Comparison of ENCODE assay signal across 8 mouse cellular contexts in the genomic region with DNA sequence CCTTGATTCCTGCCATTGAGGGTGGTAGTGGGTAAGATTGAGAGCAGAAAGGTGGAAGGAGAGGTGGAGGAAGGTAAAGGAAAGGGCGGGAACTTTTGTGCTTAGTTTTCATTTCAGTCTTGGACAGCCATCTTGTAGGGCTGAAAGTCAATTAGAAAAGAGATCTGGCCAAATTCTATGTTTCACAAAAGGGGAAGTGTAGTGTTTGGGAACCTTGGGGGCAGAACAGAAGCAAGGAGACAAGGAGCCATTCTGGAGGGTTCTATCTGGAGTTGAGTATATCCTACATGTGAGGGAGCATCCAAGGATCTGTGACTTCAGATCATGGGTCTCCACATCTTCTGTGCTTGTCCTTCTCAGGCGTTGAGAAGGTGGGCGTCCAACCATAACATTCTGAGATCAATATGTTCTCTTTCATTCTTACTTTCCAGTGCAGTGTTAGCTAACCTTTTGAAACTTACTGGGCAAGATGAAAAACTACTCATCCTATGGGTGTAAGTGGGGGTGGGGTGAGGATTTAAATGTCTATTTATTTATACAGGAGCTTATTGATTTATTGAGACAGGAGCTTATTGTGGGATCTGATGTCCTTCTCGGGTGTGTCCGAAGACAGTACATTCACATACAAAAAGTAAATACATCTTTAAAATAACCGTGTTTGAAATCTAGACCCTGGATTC. TPM values are rescaled to one million over a fixed set of nuclear protein-coding genes. Genes with fewer than 3 reads are reported as not detected.
A peak's percentile ranks its signal among the peaks of the same experiment; 100 is the strongest.
DNase-seq lines count a peak whose midpoint lies in the region; ATAC-seq and TF ChIP-seq lines count a peak whose summit lies in the region.

No protein-coding gene starts in this region.

- peak overlapping the region; percentile 86 for H3K9ac ChIP-seq in kidney, postnatal 0 days (ENCODE audit: low read depth, low read length)
- peak overlapping the region; percentile 74 for H3K9ac ChIP-seq in hindbrain, embryonic 11.5 days (ENCODE audit: low read depth, low read length)
- peak overlapping the region; percentile 73 for H3K9ac ChIP-seq in midbrain, embryonic 15.5 days

- H3K27me3 ChIP-seq in kidney, postnatal 0 days (ENCODE audit: insufficient read depth, low read length): no peaks in the 10 kb centered on the region
- no peaks in the 10 kb centered on the region for H3K27me3 ChIP-seq in hindbrain, embryonic 11.5 days (ENCODE audit: control insufficient read depth, insufficient read depth, low read length)
- H3K27me3 ChIP-seq in midbrain, embryonic 15.5 days (replicated peaks): no peaks in the 10 kb centered on the region

- TF ChIP-seq POLR2A in bone marrow macrophage, adult 2 months (IDR thresholded peaks at IDR 0.05; ENCODE audit: borderline replicate concordance, low read depth, low read length): no peak

- no peaks in the 10 kb centered on the region for H3K36me3 ChIP-seq in kidney, postnatal 0 days (ENCODE audit: insufficient read depth, low read length)
- H3K36me3 ChIP-seq in hindbrain, embryonic 11.5 days (ENCODE audit: control insufficient read depth, insufficient read depth, low read length): no peaks in the 10 kb centered on the region
- no peaks in the 10 kb centered on the region for H3K36me3 ChIP-seq in midbrain, embryonic 15.5 days (replicated peaks)

- H3K27ac ChIP-seq in kidney, postnatal 0 days: peak overlapping the region; percentile 97
- H3K27ac ChIP-seq in bone marrow macrophage, adult 2 months (ENCODE audit: insufficient read depth, low read depth, low read length): peak overlapping the region; percentile 94
- H3K27ac ChIP-seq in hindbrain, embryonic 11.5 days (ENCODE audit: low read depth, low read length): peak overlapping the region; percentile 94
- peak overlapping the region; percentile 97 for H3K27ac ChIP-seq in midbrain, embryonic 15.5 days

- peaks cover 8% of the 10 kb centered on the region; the same call in 1 of the 2 replicates for H3K4me1 ChIP-seq in kidney, postnatal 0 days (replicated peaks; ENCODE audit: insufficient read depth, low read length)
- peaks cover 39% of the 10 kb centered on the region for H3K4me1 ChIP-seq in bone marrow macrophage, adult 2 months (ENCODE audit: control insufficient read depth, insufficient read depth, low read length)
- H3K4me1 ChIP-seq in hindbrain, embryonic 11.5 days (replicated peaks; ENCODE audit: control insufficient read depth, insufficient read depth, low read length): no peaks in the 10 kb centered on the region
- H3K4me1 ChIP-seq in midbrain, embryonic 15.5 days: peaks cover 32% of the 10 kb centered on the region

- peak overlapping the region; percentile 72 for H3K4me2 ChIP-seq in kidney, postnatal 0 days (ENCODE audit: low read length)
- peak overlapping the region; percentile 83 for H3K4me2 ChIP-seq in hindbrain, embryonic 11.5 days (replicated peaks; ENCODE audit: low read depth, low read length)
- H3K4me2 ChIP-seq in midbrain, embryonic 15.5 days: peak overlapping the region; percentile 76

- H3K4me3 ChIP-seq in kidney, postnatal 0 days (replicated peaks; ENCODE audit: low read depth, low read length): peak overlapping the region; percentile 80
- peak overlapping the region; percentile 87 for H3K4me3 ChIP-seq in bone marrow macrophage, adult 2 months (ENCODE audit: insufficient read depth, low read length)
- H3K4me3 ChIP-seq in hindbrain, embryonic 11.5 days (ENCODE audit: low read depth, low read length): peak overlapping the region; percentile 98
- peak overlapping the region; percentile 77 for H3K4me3 ChIP-seq in midbrain, embryonic 15.5 days

- H3K9me3 ChIP-seq in kidney, postnatal 0 days (replicated peaks; ENCODE audit: low read length): no peaks in the 10 kb centered on the region
- no peaks in the 10 kb centered on the region for H3K9me3 ChIP-seq in hindbrain, embryonic 11.5 days (ENCODE audit: control insufficient read depth, low read length)
- no peaks in the 10 kb centered on the region for H3K9me3 ChIP-seq in midbrain, embryonic 15.5 days

- TF ChIP-seq CTCF in kidney, postnatal 0 days (IDR thresholded peaks at IDR 0.05; ENCODE audit: low read depth): no peak
- no peak for TF ChIP-seq CTCF in bone marrow macrophage, adult 2 months (IDR thresholded peaks at IDR 0.05; ENCODE audit: low read depth, low read length)

- no peak for DNase-seq in kidney, postnatal 0 days (ENCODE audit: low spot score)
- DNase-seq in kidney, postnatal 14 days: no peak
- peak; percentile 2 for DNase-seq in hindbrain, embryonic 11.5 days (ENCODE audit: low spot score)
- DNase-seq in gastrocnemius, postnatal 10 days: no peak
- DNase-seq in thymus, postnatal 36 days: no peak
- DNase-seq in ovary, postnatal 36 days (ENCODE audit: low spot score): no peak

- ATAC-seq in kidney, postnatal 0 days (replicated peaks; ENCODE audit: low FRiP score, low read depth): no peak
- no peak for ATAC-seq in hindbrain, embryonic 11.5 days (ENCODE audit: low FRiP score)
- no peak; the same call in 1 of the 2 replicates for ATAC-seq in midbrain, embryonic 15.5 days (replicated peaks)

- 38% methylated on average over 6 of the region's 6 CpGs for WGBS in kidney, postnatal 0 days
- WGBS in hindbrain, embryonic 11.5 days: 55% methylated on average over 6 of the region's 6 CpGs
- 52% methylated on average over 6 of the region's 6 CpGs for WGBS in midbrain, embryonic 15.5 days

RNA-seq across cellular contexts. Expression of gene Dnajb6, which starts 0.5 kb away (rescaled TPM):
- polyA plus RNA-seq in kidney, postnatal 0 days (2015; fragmentation: Nextera tagmentation; extraction: Ambion mirVana): 145 and 158 TPM in 2 replicates
- 112 and 123 TPM in 2 replicates for polyA plus RNA-seq in bone marrow macrophage, adult 2 months (2012; ENCODE audit: insufficient read depth, insufficient read length, missing spikeins)
- 231 and 251 TPM in 2 replicates for polyA plus RNA-seq in hindbrain, embryonic 11.5 days (2014; fragmentation: Nextera tagmentation; extraction: Ambion mirVana)
- polyA plus RNA-seq in midbrain, embryonic 15.5 days (2015; fragmentation: Nextera tagmentation; extraction: Ambion mirVana): 280 and 308 TPM in 2 replicates
- total RNA-seq in gastrocnemius, postnatal 10 days (2021): 10 to 100 TPM; 67.7 to 78.0 TPM

RNA-seq across cellular contexts. Expression of gene Gm5129, which starts 0.8 kb away (rescaled TPM):
- not detected in 2 replicates for polyA plus RNA-seq in kidney, postnatal 0 days (2015; fragmentation: Nextera tagmentation; extraction: Ambion mirVana)
- not detected in 2 replicates for polyA plus RNA-seq in bone marrow macrophage, adult 2 months (2012; ENCODE audit: insufficient read depth, insufficient read length, missing spikeins)
- not detected in 2 replicates for polyA plus RNA-seq in hindbrain, embryonic 11.5 days (2014; fragmentation: Nextera tagmentation; extraction: Ambion mirVana)
- not detected in 2 replicates for polyA plus RNA-seq in midbrain, embryonic 15.5 days (2015; fragmentation: Nextera tagmentation; extraction: Ambion mirVana)
- total RNA-seq in gastrocnemius, postnatal 10 days (2021): not detected
